Mouse (Mus musculus) midbrain, embryonic 14.5 days (tissue): ENCODE data around the gene Col18a1. TPM values are rescaled to one million over a fixed set of nuclear protein-coding genes. Genes with fewer than 3 reads are reported as not detected.

Experiments used
- ATAC-seq: fragments of 200-750 bp; cut with Nextera tagmentation; 2 replicates; pipeline ENCODE4 v1.8.0; 2017; ENCODE audit warnings: moderate number of reproducible peaks, moderate library complexity; ENCODE audit not compliant: low FRiP score, low TSS enrichment
- DNase-seq: peaks from one replicate; pipeline ENCODE4 v3.0.0-alpha.2; 2015
- H3K27ac ChIP-seq: fragments of 300-500 bp; sonication (generic); replicated peaks from 2 replicates; pipeline ENCODE4 v1.5.1; 2014; ENCODE audit warnings: mild to moderate bottlenecking, low read depth, low read length, moderate library complexity
- H3K27me3 ChIP-seq: fragments of 300-500 bp; sonication (generic); 2 replicates; pipeline ENCODE4 v1.6.1; 2014; ENCODE audit warnings: low read length, control low read depth, mixed read lengths; ENCODE audit not compliant: control insufficient read depth, insufficient read depth
- H3K36me3 ChIP-seq: fragments of 300-500 bp; sonication (generic); 2 replicates; pipeline ENCODE4 v1.6.1; 2014; ENCODE audit warnings: low read length, control low read depth; ENCODE audit not compliant: control insufficient read depth, insufficient read depth
- H3K4me1 ChIP-seq: fragments of 300-500 bp; sonication (generic); 2 replicates; pipeline ENCODE4 v1.6.1; 2014; ENCODE audit warnings: mild to moderate bottlenecking, antibody characterized with exemption, low read length, control low read depth; ENCODE audit not compliant: control insufficient read depth, insufficient read depth
- H3K4me2 ChIP-seq: fragments of 300-500 bp; sonication (generic); 2 replicates; pipeline ENCODE4 v1.6.1; 2014; ENCODE audit warnings: mild to moderate bottlenecking, low read length, moderate library complexity
- H3K4me3 ChIP-seq: fragments of 300-500 bp; sonication (generic); replicated peaks from 2 replicates; pipeline ENCODE4 v1.5.1; 2014; ENCODE audit warnings: low read depth, low read length
- H3K9ac ChIP-seq: fragments of 300-500 bp; sonication (generic); replicated peaks from 2 replicates; pipeline ENCODE4 v1.6.1; 2014; ENCODE audit warnings: mild to moderate bottlenecking, low read length, moderate library complexity
- H3K9me3 ChIP-seq: fragments of 300-500 bp; sonication (generic); 2 replicates; pipeline ENCODE4 v1.6.1; 2016; ENCODE audit warnings: low read length, control low read depth, mixed read lengths; ENCODE audit not compliant: control insufficient read depth
- WGBS: fragments of 180-500 bp; shearing (Covaris S2); extraction: QIAGEN DNeasy Blood & Tissue Kit; methylation state at CpG from one replicate; pipeline ENCODE4 v1.1.7; 2014; 5-methylcytosine and 5-hydroxymethylcytosine counted together
- polyA plus RNA-seq: library from polyadenylated mRNA; unstranded; fragments of >200 nt; fragmentation: Nextera tagmentation; extraction: Ambion mirVana; gene quantifications from 2 replicates; pipeline ENCODE4 v1.2.1, GENCODE M21; 2014

Gene Col18a1
- polyA plus RNA-seq, 1 experiment from 2014 or later: 33.0 TPM

- Histone ChIP-seq H3K4me1 (no peaks in the 10 kb centered on the region), H3K27me3 (no peaks in the 10 kb centered on the region), H3K4me3 (no peak overlapping the region), H3K27ac (no peak overlapping the region), H3K4me2 (no peak overlapping the region), H3K9ac (no peak overlapping the region), H3K9me3 (no peaks in the 10 kb centered on the region), H3K36me3 (no peaks in the 10 kb centered on the region)
- DNase-seq (peak; percentile 30), ATAC-seq (peak; percentile 8; the same call in 1 of the 2 replicates)
- 23% methylated on average over 4 of the region's 4 CpGs for WGBS
Observed at GRCm38 (mm10) chr10:77116537-77117455, 49.6 kb downstream of the Col18a1 start.

- 72% methylated on average over 19 of the region's 19 CpGs for WGBS
- Histone ChIP-seq H3K9me3 (no peaks in the 10 kb centered on the region), H3K27ac (no peak overlapping the region), H3K4me2 (no peak overlapping the region), H3K4me3 (no peak overlapping the region), H3K27me3 (no peaks in the 10 kb centered on the region), H3K36me3 (no peaks in the 10 kb centered on the region), H3K9ac (no peak overlapping the region), H3K4me1 (no peaks in the 10 kb centered on the region)
- no peak for DNase-seq
- no peak for ATAC-seq
Observed at GRCm38 (mm10) chr10:77113489-77114240, 52.7 kb downstream of the Col18a1 start.

- Histone ChIP-seq H3K27me3 (no peaks in the 10 kb centered on the region), H3K36me3 (no peaks in the 10 kb centered on the region), H3K27ac (no peak overlapping the region), H3K4me1 (no peaks in the 10 kb centered on the region), H3K4me3 (no peak overlapping the region), H3K9ac (no peak overlapping the region), H3K9me3 (no peaks in the 10 kb centered on the region), H3K4me2 (no peak overlapping the region)
- WGBS: 90% methylated on average over 4 of the region's 4 CpGs
- DNase-seq (no peak), ATAC-seq (no peak)
Observed at GRCm38 (mm10) chr10:77111550-77112249, 54.6 kb downstream of the Col18a1 start.

- WGBS: 75% methylated on average over 7 of the region's 7 CpGs
- ATAC-seq: no peak
Observed at GRCm38 (mm10) chr10:77110843-77111242, 55.5 kb downstream of the Col18a1 start.

GRCm38 (mm10) chr10:77110010-77110409, 56.3 kb downstream of the Col18a1 start:
- no peak overlapping the region for H3K4me3 ChIP-seq
- DNase-seq: no peak
- no peak overlapping the region for H3K9ac ChIP-seq
- H3K36me3 ChIP-seq: no peaks in the 10 kb centered on the region
- ATAC-seq: no peak
- no peak overlapping the region for H3K4me2 ChIP-seq
- H3K9me3 ChIP-seq: no peaks in the 10 kb centered on the region
- no peaks in the 10 kb centered on the region for H3K27me3 ChIP-seq
- no peak overlapping the region for H3K27ac ChIP-seq
- H3K4me1 ChIP-seq: no peaks in the 10 kb centered on the region
- 93% methylated on average over 9 of the region's 9 CpGs for WGBS

More at GRCm38 (mm10) chr10:77110843-77111242, 55.5 kb downstream of the Col18a1 start:
- no peaks in the 10 kb centered on the region for H3K9me3 ChIP-seq
- no peak for DNase-seq
- H3K27ac ChIP-seq: no peak overlapping the region
- H3K4me1 ChIP-seq: no peaks in the 10 kb centered on the region
- no peak overlapping the region for H3K9ac ChIP-seq
- no peaks in the 10 kb centered on the region for H3K36me3 ChIP-seq
- no peak overlapping the region for H3K4me3 ChIP-seq
- no peak overlapping the region for H3K4me2 ChIP-seq
- H3K27me3 ChIP-seq: no peaks in the 10 kb centered on the region

- DNase-seq (no peak), ATAC-seq (no peak)
- Histone ChIP-seq H3K9me3 (no peaks in the 10 kb centered on the region), H3K9ac (no peak overlapping the region), H3K27ac (no peak overlapping the region), H3K36me3 (no peaks in the 10 kb centered on the region), H3K4me2 (no peak overlapping the region), H3K4me3 (no peak overlapping the region), H3K27me3 (no peaks in the 10 kb centered on the region), H3K4me1 (no peaks in the 10 kb centered on the region)
- WGBS: 76% methylated on average over 4 of the region's 4 CpGs
Observed at GRCm38 (mm10) chr10:77108106-77108505, 58.2 kb downstream of the Col18a1 start.

- H3K4me3 ChIP-seq: no peak overlapping the region
- H3K4me2 ChIP-seq: no peak overlapping the region
- H3K4me1 ChIP-seq: no peaks in the 10 kb centered on the region
- ATAC-seq (no peak), DNase-seq (no peak)
- H3K27ac ChIP-seq: no peak overlapping the region
- H3K27me3 ChIP-seq: no peaks in the 10 kb centered on the region
- no peaks in the 10 kb centered on the region for H3K9me3 ChIP-seq
- H3K36me3 ChIP-seq: no peaks in the 10 kb centered on the region
- no peak overlapping the region for H3K9ac ChIP-seq
Observed at GRCm38 (mm10) chr10:77104327-77104726, 62.0 kb downstream of the Col18a1 start.

- Histone ChIP-seq H3K36me3 (no peaks in the 10 kb centered on the region), H3K4me3 (no peak overlapping the region), H3K4me2 (no peak overlapping the region), H3K9ac (no peak overlapping the region), H3K27ac (no peak overlapping the region), H3K27me3 (no peaks in the 10 kb centered on the region), H3K9me3 (no peaks in the 10 kb centered on the region), H3K4me1 (no peaks in the 10 kb centered on the region)
- WGBS: 87% methylated on average over 8 of the region's 8 CpGs
- no peak for ATAC-seq
- DNase-seq: no peak
Observed at GRCm38 (mm10) chr10:77103689-77104088, 62.7 kb downstream of the Col18a1 start.
